Mouse (Mus musculus) testis, adult 2 months (tissue): ENCODE measurements around the gene Tmem269. TPM values are rescaled to one million over a fixed set of nuclear protein-coding genes. Genes with fewer than 3 reads are reported as not detected.

Source experiments
- H3K27ac ChIP-seq: fragments of 200-500 bp; 2 replicates; pipeline ENCODE4 v1.5.1; 2012; ENCODE audit warnings: low read depth, low read length; ENCODE audit not compliant: control insufficient read depth, insufficient read depth
- H3K27me3 ChIP-seq: fragments of 200-500 bp; 2 replicates; pipeline ENCODE4 v1.6.1; 2012; ENCODE audit warnings: mild to moderate bottlenecking, low read length, moderate library complexity; ENCODE audit not compliant: control insufficient read depth, insufficient read depth
- H3K36me3 ChIP-seq: fragments of 200-500 bp; 2 replicates; pipeline ENCODE4 v1.6.1; 2012; ENCODE audit warnings: mild to moderate bottlenecking, low read length; ENCODE audit not compliant: control insufficient read depth, insufficient read depth
- H3K4me1 ChIP-seq: fragments of 200-500 bp; 2 replicates; pipeline ENCODE4 v1.6.1; 2012; ENCODE audit warnings: low read length; ENCODE audit not compliant: control insufficient read depth, insufficient read depth
- H3K4me3 ChIP-seq: fragments of 200-500 bp; 2 replicates; pipeline ENCODE4 v1.5.1; 2012; ENCODE audit warnings: low read depth, mild to moderate bottlenecking, low read length, moderate library complexity, mixed read lengths; ENCODE audit not compliant: control insufficient read depth
- CTCF ChIP-seq: fragments of 200-500 bp; IDR thresholded peaks from 2 replicates; pipeline ENCODE4 v1.5.1; 2012; ENCODE audit warnings: low read depth, mild to moderate bottlenecking, inconsistent platforms, low read length, moderate library complexity; ENCODE audit not compliant: control insufficient read depth, insufficient read depth, insufficient replicate concordance
- POLR2A ChIP-seq: fragments of 200-500 bp; IDR thresholded peaks from 2 replicates; pipeline ENCODE4 v1.6.1; 2012; ENCODE audit warnings: low read depth, mild to moderate bottlenecking, inconsistent platforms, low read length, moderate library complexity; ENCODE audit not compliant: control insufficient read depth
- polyA plus RNA-seq: library from polyadenylated mRNA; depleted of rRNA; stranded (reverse); fragments of >200 nt; gene quantifications from 2 replicates; pipeline ENCODE4 v1.2.3, GENCODE M21; 2012

The Tmem269 gene
- polyA plus RNA-seq, 1 experiment, result 136 TPM

DNA sequence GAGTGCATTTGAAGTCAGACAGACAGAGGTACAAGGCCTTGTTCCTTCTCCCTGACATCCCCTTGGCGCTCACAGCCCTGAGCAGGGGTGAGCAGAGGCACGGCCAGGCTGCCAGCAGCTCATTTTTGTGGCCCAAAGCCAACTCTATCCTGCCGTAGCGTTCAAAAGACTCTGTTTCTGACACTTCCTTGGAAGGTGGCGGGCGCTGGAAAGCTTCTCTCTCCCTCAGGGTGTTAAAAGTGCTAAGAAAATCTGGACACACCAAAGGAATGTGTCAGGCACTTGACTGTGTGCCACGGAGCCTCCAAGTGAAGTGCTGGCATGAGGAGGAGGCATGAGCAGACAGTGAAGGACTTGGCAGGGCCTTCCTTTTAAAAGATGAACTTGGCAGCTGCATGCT, 27.5 kb upstream of the Tmem269 start:
- Histone ChIP-seq H3K27ac (0 out of 2 replicates have a peak overlapping the region, but pooled peaks have one; percentile 5), H3K36me3 (no peaks in the 10 kb centered on the region)
- no peak for TF ChIP-seq CTCF
- TF ChIP-seq POLR2A, result no peak

DNA sequence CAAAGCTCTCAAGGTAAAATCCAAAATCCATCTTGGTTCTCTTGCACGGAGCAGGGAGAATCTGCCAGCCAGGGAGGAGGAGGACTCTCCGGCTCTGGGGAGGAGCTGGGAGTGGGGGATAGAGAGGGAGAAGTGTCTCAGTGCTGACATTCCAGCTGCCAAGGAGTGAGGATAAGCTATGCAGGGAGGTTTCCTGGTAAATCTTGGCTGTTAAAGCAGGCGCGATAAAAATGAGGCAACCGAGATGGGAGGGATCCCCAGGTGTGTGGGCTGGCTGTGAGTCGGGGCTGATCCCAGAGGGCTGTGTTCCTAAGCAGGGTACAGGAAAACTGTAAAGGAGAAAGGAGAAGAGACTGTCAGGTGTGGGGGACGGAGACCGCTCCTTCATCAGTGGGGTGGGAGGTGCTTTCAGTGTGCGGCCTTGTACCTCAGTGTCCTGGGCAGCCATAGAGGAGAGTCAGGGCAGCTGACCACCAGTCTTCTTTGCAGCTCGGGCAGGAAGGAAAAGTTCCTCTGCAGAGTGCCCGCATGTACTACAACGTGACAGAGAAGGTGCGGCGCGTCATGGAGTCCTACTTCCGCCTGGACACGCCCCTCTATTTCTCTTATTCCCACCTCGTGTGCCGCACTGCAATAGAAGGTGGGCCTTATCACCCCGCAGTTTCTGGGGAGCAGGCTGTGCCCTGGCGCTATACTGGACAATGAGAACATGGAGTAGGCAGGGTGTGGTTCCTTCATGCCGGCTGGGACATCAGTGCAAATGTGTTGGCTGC, 26.6 kb upstream of the Tmem269 start:
- no peak for TF ChIP-seq CTCF
- no peak for TF ChIP-seq POLR2A
- no peaks in the 10 kb centered on the region for H3K36me3 ChIP-seq
- no peaks in the 10 kb centered on the region for H3K27me3 ChIP-seq
- H3K4me1 ChIP-seq, result no peaks in the 10 kb centered on the region
- no peak overlapping the region for H3K27ac ChIP-seq
- no peak overlapping the region for H3K4me3 ChIP-seq

More for the DNA sequence above, 27.5 kb upstream of the Tmem269 start:
- no peak overlapping the region for H3K4me3 ChIP-seq
- no peaks in the 10 kb centered on the region for H3K4me1 ChIP-seq
- no peaks in the 10 kb centered on the region for H3K27me3 ChIP-seq

DNA sequence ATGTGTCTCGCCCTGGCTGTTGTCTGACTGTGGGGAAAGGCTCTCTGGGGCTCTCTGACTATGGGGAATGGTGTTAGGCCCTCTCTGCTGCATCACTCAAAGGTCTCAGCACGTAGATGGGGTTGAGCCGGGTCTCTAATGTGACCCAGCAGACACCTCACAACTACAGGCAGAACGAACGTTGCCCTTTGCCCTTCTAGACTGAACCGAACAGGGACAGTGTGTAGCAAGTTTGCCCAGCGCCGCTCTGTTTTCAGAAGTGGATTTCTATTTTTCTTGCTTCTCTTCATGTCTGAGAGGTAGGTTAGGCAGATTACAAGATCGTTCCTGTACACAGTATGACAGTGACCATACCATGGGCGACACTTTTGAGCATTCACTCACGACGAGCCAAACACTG, 24.6 kb upstream of the Tmem269 start:
- peaks cover 2% of the 10 kb centered on the region; the same call in 1 of the 2 replicates for H3K4me1 ChIP-seq
- H3K4me3 ChIP-seq, result no peak overlapping the region
- H3K27ac ChIP-seq, result no peak overlapping the region
- no peaks in the 10 kb centered on the region for H3K27me3 ChIP-seq
- H3K36me3 ChIP-seq, result no peaks in the 10 kb centered on the region
- no peak for TF ChIP-seq POLR2A
- no peak for TF ChIP-seq CTCF

DNA sequence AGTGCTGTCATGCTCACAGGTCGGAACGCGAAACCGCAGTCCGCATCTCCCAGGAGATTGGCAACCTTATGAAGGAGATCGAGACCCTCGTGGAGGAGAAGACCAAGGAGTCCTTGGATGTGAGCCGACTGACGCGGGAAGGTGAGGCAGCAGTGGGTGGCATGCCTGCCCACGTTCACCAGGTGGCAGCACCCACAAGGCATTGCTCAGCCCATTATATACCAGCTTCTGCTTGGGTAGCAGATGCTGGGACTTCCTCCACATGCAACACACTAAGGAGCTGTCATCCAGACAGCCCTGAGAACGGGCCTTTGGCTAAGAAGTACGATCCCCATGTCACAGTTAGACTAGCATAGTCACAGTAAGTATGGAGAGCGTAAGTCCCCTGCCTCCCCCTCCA, 23.6 kb upstream of the Tmem269 start:
- Histone ChIP-seq H3K4me3 (no peak overlapping the region), H3K27me3 (no peaks in the 10 kb centered on the region), H3K36me3 (no peaks in the 10 kb centered on the region), H3K27ac (no peak overlapping the region), H3K4me1 (peaks cover 2% of the 10 kb centered on the region; the same call in 1 of the 2 replicates)
- TF ChIP-seq POLR2A, result no peak
- peak; percentile 54; the same call in 1 of the 2 replicates for TF ChIP-seq CTCF

DNA sequence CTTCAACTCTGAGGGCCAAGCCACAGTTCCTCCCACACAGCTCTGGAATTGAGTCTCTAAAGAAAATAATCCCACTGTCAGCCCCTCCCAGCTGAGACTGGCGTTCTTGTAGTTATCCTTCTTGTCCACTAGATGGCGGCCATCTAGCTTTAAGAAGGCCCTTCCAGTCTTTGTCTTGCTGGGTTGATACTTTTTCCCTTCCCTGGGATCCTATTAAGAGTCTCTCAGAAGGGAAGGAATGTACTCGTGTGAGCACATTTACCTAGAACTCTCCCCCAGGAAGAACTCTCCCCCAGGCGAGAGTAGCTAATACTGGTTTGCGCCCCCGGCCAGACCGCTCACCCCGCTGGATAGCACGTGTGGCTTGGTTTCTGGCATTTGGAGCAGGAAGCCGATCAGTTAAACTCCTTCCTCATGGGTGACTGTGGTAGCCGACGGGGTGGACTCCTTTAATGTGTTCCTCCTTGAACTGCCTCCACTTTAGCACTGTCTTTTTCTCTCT, 21.2 kb upstream of the Tmem269 start:
- Histone ChIP-seq H3K27ac (no peak overlapping the region), H3K4me3 (no peak overlapping the region)

DNA sequence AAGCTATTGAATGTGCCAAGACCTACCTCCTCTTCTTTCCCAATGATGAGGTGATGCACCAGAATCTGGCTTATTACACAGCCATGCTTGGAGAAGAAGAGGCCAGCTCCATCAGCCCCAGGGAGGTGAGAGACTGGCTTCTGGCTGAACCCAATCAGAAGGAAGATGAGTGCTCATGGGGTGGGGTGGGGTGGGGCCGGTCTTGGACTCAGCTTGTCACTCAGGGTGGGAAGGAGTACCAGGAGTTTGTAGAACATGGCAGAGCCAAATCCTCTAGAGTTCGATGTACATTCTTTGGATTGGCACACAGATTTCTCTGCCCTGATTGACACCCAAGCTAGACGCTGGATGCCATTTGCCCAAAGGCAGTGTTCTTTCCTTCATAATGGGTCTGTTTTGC, 20.6 kb upstream of the Tmem269 start:
- no peak overlapping the region for H3K27ac ChIP-seq
- no peaks in the 10 kb centered on the region for H3K36me3 ChIP-seq
- peaks cover 3% of the 10 kb centered on the region for H3K4me1 ChIP-seq
- TF ChIP-seq CTCF, result no peak
- no peak for TF ChIP-seq POLR2A
- no peaks in the 10 kb centered on the region for H3K27me3 ChIP-seq
- H3K4me3 ChIP-seq, result no peak overlapping the region

More for the DNA sequence above, 21.2 kb upstream of the Tmem269 start:
- H3K36me3 ChIP-seq, result no peaks in the 10 kb centered on the region
- H3K4me1 ChIP-seq, result peaks cover 2% of the 10 kb centered on the region; the same call in 1 of the 2 replicates
- TF ChIP-seq CTCF, result no peak
- H3K27me3 ChIP-seq, result no peaks in the 10 kb centered on the region

DNA sequence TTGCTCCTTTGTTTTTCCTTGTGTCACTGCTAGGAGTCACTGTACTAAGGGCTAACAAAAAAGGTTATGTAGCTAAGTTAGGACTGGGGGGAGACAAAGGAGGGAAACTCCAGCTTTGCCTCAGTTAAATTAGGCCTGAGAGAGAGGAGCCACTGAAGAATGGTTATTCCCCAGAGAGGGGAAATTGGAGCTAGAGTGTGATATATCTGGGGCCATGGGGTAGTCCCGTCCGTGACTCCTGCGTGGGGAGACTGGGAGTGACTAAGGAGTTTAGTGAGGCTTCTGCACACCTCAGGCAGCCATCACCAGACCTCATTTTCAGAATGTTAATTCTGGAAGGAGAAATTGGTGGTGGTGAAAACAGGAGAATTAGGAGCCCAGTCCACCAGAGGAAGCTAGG, 16.3 kb upstream of the Tmem269 start:
- TF ChIP-seq CTCF (no peak), POLR2A (no peak)
- Histone ChIP-seq H3K4me1 (peaks cover 8% of the 10 kb centered on the region), H3K27ac (no peak overlapping the region), H3K36me3 (no peaks in the 10 kb centered on the region), H3K27me3 (no peaks in the 10 kb centered on the region), H3K4me3 (no peak overlapping the region)
